Mouse (Mus musculus): ENCODE measurements around the gene Sfn. TPM values are rescaled to one million over a fixed set of nuclear protein-coding genes. Genes with fewer than 3 reads are reported as not detected.

Sfn gene
- polyA plus RNA-seq, 1 experiment from 2014 or later = 37.6 TPM

GRCm38 (mm10) chr4:133625621-133626071 lies 23.7 kb upstream of the Sfn start:
- Histone ChIP-seq H3K9me3 (ENCODE audit: control insufficient read depth) (no peaks in the 10 kb centered on the region), H3K4me3 (ENCODE audit: low read depth, low read length) (no peak overlapping the region), H3K4me1 (replicated peaks; ENCODE audit: control insufficient read depth, insufficient read depth, low read length) (no peaks in the 10 kb centered on the region), H3K4me2 (replicated peaks; ENCODE audit: low read depth) (no peak overlapping the region), H3K9ac (ENCODE audit: low read depth, low read length) (no peak overlapping the region), H3K27ac (ENCODE audit: low read depth, low read length) (peak overlapping the region; percentile 41; the same call in 1 of the 2 replicates), H3K27me3 (replicated peaks; ENCODE audit: control insufficient read depth, insufficient read depth, low read length) (no peaks in the 10 kb centered on the region), H3K36me3 (ENCODE audit: control insufficient read depth, insufficient read depth) (peaks cover 21% of the 10 kb centered on the region; the same call in 1 of the 2 replicates)
- WGBS = 63% methylated on average over 11 of the region's 11 CpGs
- 0 out of 2 replicates have a peak, but pooled peaks have one; percentile 49 for ATAC-seq
- TF ChIP-seq CTCF (IDR thresholded peaks at IDR 0.05; ENCODE audit: low read depth) = no peak

DNA sequence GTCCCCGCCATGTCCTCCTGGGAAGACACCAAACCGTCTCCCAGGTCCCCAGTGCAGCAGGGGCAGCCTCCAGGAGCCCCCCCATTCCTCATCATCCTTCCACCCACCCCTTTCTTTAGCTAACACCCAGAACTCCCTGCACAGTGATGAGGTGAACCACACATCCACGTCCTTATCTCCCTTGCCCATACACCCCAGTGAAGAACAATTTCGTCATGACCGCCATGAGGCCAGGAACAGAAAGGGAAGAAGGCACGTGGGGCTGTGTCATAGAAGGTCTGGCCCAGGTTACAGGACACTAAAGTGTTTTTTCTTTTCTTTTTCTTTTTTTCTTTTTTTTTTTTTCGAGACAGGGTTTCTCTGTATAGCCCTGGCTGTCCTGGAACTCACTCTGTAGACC lies 22.9 kb upstream of the Sfn start:
- 85% methylated on average over 7 of the region's 7 CpGs for WGBS
- Histone ChIP-seq H3K4me3 (ENCODE audit: low read depth, low read length) (no peak overlapping the region), H3K4me2 (replicated peaks; ENCODE audit: low read depth) (no peak overlapping the region)

GRCm38 (mm10) chr4:133622161-133622695 lies 20.3 kb upstream of the Sfn start:
- ATAC-seq = no peak
- H3K27me3 ChIP-seq (replicated peaks; ENCODE audit: control insufficient read depth, insufficient read depth, low read length) = no peaks in the 10 kb centered on the region
- peaks cover 21% of the 10 kb centered on the region; the same call in 1 of the 2 replicates for H3K36me3 ChIP-seq (ENCODE audit: control insufficient read depth, insufficient read depth)
- no peak for TF ChIP-seq CTCF (IDR thresholded peaks at IDR 0.05; ENCODE audit: low read depth)
- H3K4me2 ChIP-seq (replicated peaks; ENCODE audit: low read depth) = no peak overlapping the region
- H3K4me1 ChIP-seq (replicated peaks; ENCODE audit: control insufficient read depth, insufficient read depth, low read length) = peaks cover 4% of the 10 kb centered on the region; the same call in 1 of the 2 replicates
- H3K9me3 ChIP-seq (ENCODE audit: control insufficient read depth) = no peaks in the 10 kb centered on the region
- H3K4me3 ChIP-seq (ENCODE audit: low read depth, low read length) = no peak overlapping the region
- 77% methylated on average over 10 of the region's 11 CpGs for WGBS
- no peak overlapping the region for H3K27ac ChIP-seq (ENCODE audit: low read depth, low read length)
- no peak overlapping the region for H3K9ac ChIP-seq (ENCODE audit: low read depth, low read length)

More for the DNA sequence above, 22.9 kb upstream of the Sfn start:
- Histone ChIP-seq H3K27me3 (replicated peaks; ENCODE audit: control insufficient read depth, insufficient read depth, low read length) (no peaks in the 10 kb centered on the region), H3K9me3 (ENCODE audit: control insufficient read depth) (no peaks in the 10 kb centered on the region), H3K9ac (ENCODE audit: low read depth, low read length) (no peak overlapping the region), H3K27ac (ENCODE audit: low read depth, low read length) (no peak overlapping the region), H3K36me3 (ENCODE audit: control insufficient read depth, insufficient read depth) (peaks cover 21% of the 10 kb centered on the region; the same call in 1 of the 2 replicates), H3K4me1 (replicated peaks; ENCODE audit: control insufficient read depth, insufficient read depth, low read length) (peaks cover under 1% of the 10 kb centered on the region; the same call in 1 of the 2 replicates)
- TF ChIP-seq CTCF (IDR thresholded peaks at IDR 0.05; ENCODE audit: low read depth) = no peak
- no peak for ATAC-seq

DNA sequence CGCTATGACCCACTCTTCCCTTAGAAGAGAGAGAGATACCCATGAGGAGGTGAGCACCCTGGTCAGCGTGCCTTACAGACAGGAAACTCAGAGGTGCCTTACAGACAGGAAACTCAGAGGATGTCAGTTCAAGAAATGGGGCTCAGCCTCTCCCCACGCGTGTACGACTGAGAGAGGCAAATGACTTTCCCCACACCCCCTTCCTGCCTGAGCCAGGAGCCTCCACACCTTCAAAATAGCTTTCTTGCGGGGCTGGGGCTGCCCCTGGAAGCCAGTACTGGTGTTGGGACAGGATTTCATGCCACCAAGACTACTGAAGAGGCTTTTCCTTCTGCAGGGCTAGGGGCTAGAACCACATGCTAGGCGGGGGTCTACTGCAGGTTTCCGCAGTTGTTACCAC lies 18.7 kb upstream of the Sfn start:
- no peak overlapping the region for H3K9ac ChIP-seq (ENCODE audit: low read depth, low read length)
- no peaks in the 10 kb centered on the region for H3K27me3 ChIP-seq (replicated peaks; ENCODE audit: control insufficient read depth, insufficient read depth, low read length)
- H3K4me1 ChIP-seq (replicated peaks; ENCODE audit: control insufficient read depth, insufficient read depth, low read length) = peaks cover 4% of the 10 kb centered on the region; the same call in 1 of the 2 replicates
- H3K36me3 ChIP-seq (ENCODE audit: control insufficient read depth, insufficient read depth) = peaks cover 8% of the 10 kb centered on the region; the same call in 1 of the 2 replicates
- H3K9me3 ChIP-seq (ENCODE audit: control insufficient read depth) = no peaks in the 10 kb centered on the region
- TF ChIP-seq CTCF (IDR thresholded peaks at IDR 0.05; ENCODE audit: low read depth) = no peak
- H3K4me3 ChIP-seq (ENCODE audit: low read depth, low read length) = no peak overlapping the region
- WGBS = 81% methylated on average over 8 of the region's 8 CpGs
- ATAC-seq = no peak
- no peak overlapping the region for H3K27ac ChIP-seq (ENCODE audit: low read depth, low read length)
- no peak overlapping the region for H3K4me2 ChIP-seq (replicated peaks; ENCODE audit: low read depth)

DNA sequence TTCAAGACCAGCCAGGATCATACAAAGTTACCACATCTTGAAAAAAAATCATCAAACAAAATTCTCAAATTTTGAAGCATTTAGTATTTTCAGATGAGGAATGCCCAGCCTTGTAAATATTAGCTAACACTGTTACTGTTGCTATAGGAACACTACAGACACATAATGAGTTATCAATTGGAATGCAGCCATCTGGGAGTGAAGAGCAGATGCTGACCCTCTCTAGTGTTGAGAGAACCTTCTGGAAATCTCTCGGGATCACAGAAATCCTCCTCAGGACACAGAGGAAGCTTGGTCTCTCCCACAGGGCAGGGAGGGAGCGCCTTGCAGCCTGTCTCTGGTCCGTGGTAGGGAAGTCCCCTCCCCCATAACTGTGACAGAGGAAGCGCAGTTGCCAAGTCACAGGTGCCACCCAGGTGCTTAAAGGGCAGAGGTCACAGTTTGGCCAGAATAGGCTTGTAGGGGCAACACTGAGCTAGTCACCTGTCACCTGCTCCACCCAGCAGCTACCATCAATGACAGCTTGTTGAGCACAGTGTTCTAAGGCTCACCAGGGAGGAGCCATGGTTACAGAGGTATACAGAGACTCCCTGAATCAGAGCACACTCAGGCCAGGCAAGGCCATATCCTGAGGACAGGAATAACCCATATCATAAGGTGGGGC lies 17.6 kb upstream of the Sfn start:
- 54% methylated on average over 4 of the region's 4 CpGs for WGBS
- peak; percentile 63 for ATAC-seq
- H3K9ac ChIP-seq (ENCODE audit: low read depth, low read length) = no peak overlapping the region
- no peak for TF ChIP-seq CTCF (IDR thresholded peaks at IDR 0.05; ENCODE audit: low read depth)
- no peaks in the 10 kb centered on the region for H3K27me3 ChIP-seq (replicated peaks; ENCODE audit: control insufficient read depth, insufficient read depth, low read length)
- H3K4me3 ChIP-seq (ENCODE audit: low read depth, low read length) = no peak overlapping the region
- H3K36me3 ChIP-seq (ENCODE audit: control insufficient read depth, insufficient read depth) = peaks cover 4% of the 10 kb centered on the region; the same call in 1 of the 2 replicates
- H3K27ac ChIP-seq (ENCODE audit: low read depth, low read length) = no peak overlapping the region; the same call in 1 of the 2 replicates
- H3K4me2 ChIP-seq (replicated peaks; ENCODE audit: low read depth) = 0 out of 2 replicates have a peak overlapping the region, but pooled peaks have one; percentile 6
- H3K9me3 ChIP-seq (ENCODE audit: control insufficient read depth) = no peaks in the 10 kb centered on the region
- peaks cover 4% of the 10 kb centered on the region; the same call in 1 of the 2 replicates for H3K4me1 ChIP-seq (replicated peaks; ENCODE audit: control insufficient read depth, insufficient read depth, low read length)

- H3K4me2 ChIP-seq (replicated peaks; ENCODE audit: low read depth) = no peak overlapping the region
- no peak for TF ChIP-seq CTCF (IDR thresholded peaks at IDR 0.05; ENCODE audit: low read depth)
These were observed 16.0 kb upstream of the Sfn start for GRCm38 (mm10) chr4:133617936-133618335.

More at GRCm38 (mm10) chr4:133617936-133618335, 16.0 kb upstream of the Sfn start:
- no peak overlapping the region for H3K27ac ChIP-seq (ENCODE audit: low read depth, low read length)
- no peak overlapping the region for H3K9ac ChIP-seq (ENCODE audit: low read depth, low read length)
- H3K27me3 ChIP-seq (replicated peaks; ENCODE audit: control insufficient read depth, insufficient read depth, low read length) = no peaks in the 10 kb centered on the region
- no peak for ATAC-seq
- peaks cover 4% of the 10 kb centered on the region; the same call in 1 of the 2 replicates for H3K4me1 ChIP-seq (replicated peaks; ENCODE audit: control insufficient read depth, insufficient read depth, low read length)
- no peaks in the 10 kb centered on the region for H3K9me3 ChIP-seq (ENCODE audit: control insufficient read depth)
- 95% methylated on average over 11 of the region's 11 CpGs for WGBS
- peaks cover 14% of the 10 kb centered on the region; the same call in 1 of the 2 replicates for H3K36me3 ChIP-seq (ENCODE audit: control insufficient read depth, insufficient read depth)
- H3K4me3 ChIP-seq (ENCODE audit: low read depth, low read length) = no peak overlapping the region

Data from intestine, postnatal 0 days (tissue).